Mouse (Mus musculus): ENCODE measurements around the gene Arhgap21. TPM values are rescaled to one million over a fixed set of nuclear protein-coding genes. Genes with fewer than 3 reads are reported as not detected.
"Not testable (repeated sequence)": the region's sequence is repeated elsewhere in the genome, so short reads cannot be mapped to it uniquely, and the experiment has no call there.

The Arhgap21 gene
- total RNA-seq, 2 experiments from 2014 or later, result 331 to 369 TPM

- no peak for DNase-seq
Measured at GRCm38 (mm10) chr2:20939367-20939766, 29.3 kb downstream of the Arhgap21 start.

GRCm38 (mm10) chr2:20936609-20937221 lies 32.0 kb downstream of the Arhgap21 start:
- no peak for DNase-seq

GRCm38 (mm10) chr2:20934406-20934805 lies 34.3 kb downstream of the Arhgap21 start:
- no peak for DNase-seq

- no peak for DNase-seq
Measured at GRCm38 (mm10) chr2:20932748-20933313, 35.9 kb downstream of the Arhgap21 start.

- not testable (repeated sequence) for DNase-seq
Measured at GRCm38 (mm10) chr2:20931761-20932160, 36.9 kb downstream of the Arhgap21 start.

GRCm38 (mm10) chr2:20928454-20928853 lies 40.2 kb downstream of the Arhgap21 start:
- DNase-seq, result no peak

- DNase-seq, result no peak
Measured at GRCm38 (mm10) chr2:20924938-20925337, 43.7 kb downstream of the Arhgap21 start.

- no peak for DNase-seq
Measured at GRCm38 (mm10) chr2:20922366-20922765, 46.3 kb downstream of the Arhgap21 start.

GRCm38 (mm10) chr2:20921558-20921957 lies 47.1 kb downstream of the Arhgap21 start:
- DNase-seq, result no peak

GRCm38 (mm10) chr2:20921021-20921420 lies 47.7 kb downstream of the Arhgap21 start:
- DNase-seq, result no peak

GRCm38 (mm10) chr2:20914531-20915320 lies 54.0 kb downstream of the Arhgap21 start:
- no peak for DNase-seq

GRCm38 (mm10) chr2:20913019-20913415 lies 55.7 kb downstream of the Arhgap21 start:
- no peak for DNase-seq

GRCm38 (mm10) chr2:20912348-20913018 lies 56.2 kb downstream of the Arhgap21 start:
- no peak for DNase-seq

- no peak for DNase-seq
Measured at GRCm38 (mm10) chr2:20910446-20910845, 58.2 kb downstream of the Arhgap21 start.

GRCm38 (mm10) chr2:20909404-20909803 lies 59.3 kb downstream of the Arhgap21 start:
- no peak for DNase-seq

GRCm38 (mm10) chr2:20907291-20907690 lies 61.4 kb downstream of the Arhgap21 start:
- DNase-seq, result no peak

GRCm38 (mm10) chr2:20905411-20905810 lies 63.3 kb downstream of the Arhgap21 start:
- no peak for DNase-seq

GRCm38 (mm10) chr2:20902981-20903645 lies 65.6 kb downstream of the Arhgap21 start:
- DNase-seq, result no peak

- no peak for DNase-seq
Measured at GRCm38 (mm10) chr2:20901916-20902315, 66.8 kb downstream of the Arhgap21 start.

- no peak for DNase-seq
Measured at GRCm38 (mm10) chr2:20899301-20899700, 69.4 kb downstream of the Arhgap21 start.

- DNase-seq, result peak; percentile 67 to 75
Measured at GRCm38 (mm10) chr2:20898684-20899083, 70.0 kb downstream of the Arhgap21 start.

- DNase-seq, result no peak
Measured at GRCm38 (mm10) chr2:20896446-20896845, 72.2 kb downstream of the Arhgap21 start.
